Mouse (Mus musculus) MEL (cell line): ENCODE data around the gene Cfdp1.

Experiments used
- CTCF ChIP-seq, 3 experiments: IDR thresholded peaks in 2 of 3; conservative IDR thresholded peaks in 1 of 3; 2 replicates each; pipeline ENCODE4 v1.5.1; 2011 to 2012; ENCODE audit warnings: low read length in 3 of 3, low read depth in 2 of 3, mild to moderate bottlenecking in 2 of 3, improper control_type of control experiment in 1 of 3, inconsistent platforms in 1 of 3, mixed read lengths in 1 of 3, moderate library complexity in 1 of 3; ENCODE audit not compliant: control insufficient read depth in 1 of 3, insufficient read depth in 1 of 3, poor library complexity in 1 of 3, severe bottlenecking in 1 of 3
- E2F4 ChIP-seq: IDR thresholded peaks from 2 replicates; pipeline ENCODE4 v1.6.1; 2011; ENCODE audit warnings: low read depth, low read length, improper control_type of control experiment, borderline replicate concordance
- EP300 ChIP-seq, 2 experiments: IDR thresholded peaks; 2 replicates each; pipeline ENCODE4 v1.6.1; 2011; ENCODE audit warnings: improper control_type of control experiment in 2 of 2, low read length in 2 of 2, low read depth in 1 of 2, mild to moderate bottlenecking in 1 of 2
- GATA1 ChIP-seq: IDR thresholded peaks from 2 replicates; pipeline ENCODE4 v1.6.1; 2011; ENCODE audit warnings: low read depth, low read length, improper control_type of control experiment
- MAZ ChIP-seq: IDR thresholded peaks from 2 replicates; pipeline ENCODE4 v1.6.1; 2012; ENCODE audit warnings: low read depth, mild to moderate bottlenecking, inconsistent platforms, low read length, improper control_type of control experiment
- POLR2A ChIP-seq, 2 experiments: IDR thresholded peaks; 2 replicates each; pipeline ENCODE4 v1.6.1; 2011 to 2012; ENCODE audit warnings: low read length in 2 of 2, mild to moderate bottlenecking in 2 of 2, control low read depth in 1 of 2, improper control_type of control experiment in 1 of 2, low read depth in 1 of 2, moderate library complexity in 1 of 2; ENCODE audit not compliant: control insufficient read depth in 1 of 2, insufficient read depth in 1 of 2, poor library complexity in 1 of 2
- POLR2AphosphoS2 ChIP-seq: IDR thresholded peaks from 2 replicates; pipeline ENCODE4 v1.6.1; 2011; ENCODE audit warnings: low read length, improper control_type of control experiment
- POLR2AphosphoS5 ChIP-seq: IDR thresholded peaks from 2 replicates; pipeline ENCODE4 v1.6.1; 2012; ENCODE audit warnings: low read depth, borderline replicate concordance, mild to moderate bottlenecking, inconsistent platforms, low read length, moderate library complexity, mixed read lengths
- RAD21 ChIP-seq: IDR thresholded peaks from 2 replicates; pipeline ENCODE4 v1.6.1; 2011; ENCODE audit warnings: mild to moderate bottlenecking, low read depth, low read length, improper control_type of control experiment
- TBP ChIP-seq: IDR thresholded peaks from 2 replicates; pipeline ENCODE4 v1.8.0; 2011; ENCODE audit warnings: low read depth, low read length, improper control_type of control experiment
- USF1 ChIP-seq: IDR thresholded peaks from 2 replicates; pipeline ENCODE4 v1.6.1; 2014; ENCODE audit warnings: low read depth, mild to moderate bottlenecking, inconsistent platforms, low read length, improper control_type of control experiment, moderate library complexity
- ZC3H11A ChIP-seq: IDR thresholded peaks from 2 replicates; pipeline ENCODE4 v1.6.1; 2012; ENCODE audit warnings: low read depth, mild to moderate bottlenecking, inconsistent platforms, low read length, improper control_type of control experiment

GRCm38 (mm10) chr8:111868664-111869063 is 14.6 kb upstream of the Cfdp1 start:
- TF ChIP-seq POLR2A (IDR thresholded peaks at IDR 0.05; ENCODE audit: control insufficient read depth in 1 of 2, insufficient read depth in 1 of 2, low read depth in 1 of 2, low read length in 2 of 2, poor library complexity in 1 of 2) (no peak), USF1 (no peak), CTCF (IDR thresholded peaks at IDR 0.05 in 2 of 3, conservative IDR thresholded peaks at IDR 0.05 in 1 of 3; ENCODE audit: control insufficient read depth in 1 of 3, insufficient read depth in 1 of 3, low read depth in 2 of 3, low read length in 3 of 3, poor library complexity in 1 of 3, severe bottlenecking in 1 of 3) (no peak), POLR2AphosphoS2 (no peak), EP300 (IDR thresholded peaks at IDR 0.05; ENCODE audit: low read depth in 1 of 2, low read length in 2 of 2) (no peak), ZC3H11A (no peak), TBP (no peak), MAZ (no peak), E2F4 (no peak), GATA1 (no peak), RAD21 (no peak), POLR2AphosphoS5 (no peak)
